Mouse (Mus musculus): ENCODE measurements around the gene Sox14. TPM values are rescaled to one million over a fixed set of nuclear protein-coding genes. Genes with fewer than 3 reads are reported as not detected.

The Sox14 gene
- polyA plus RNA-seq (2014; fragmentation: Illumina TruSeq; extraction: RNeasy Lipid Tissue Mini Kit (QIAGEN cat#74804); ENCODE audit: low read depth, low replicate concordance), result not detected

DNA sequence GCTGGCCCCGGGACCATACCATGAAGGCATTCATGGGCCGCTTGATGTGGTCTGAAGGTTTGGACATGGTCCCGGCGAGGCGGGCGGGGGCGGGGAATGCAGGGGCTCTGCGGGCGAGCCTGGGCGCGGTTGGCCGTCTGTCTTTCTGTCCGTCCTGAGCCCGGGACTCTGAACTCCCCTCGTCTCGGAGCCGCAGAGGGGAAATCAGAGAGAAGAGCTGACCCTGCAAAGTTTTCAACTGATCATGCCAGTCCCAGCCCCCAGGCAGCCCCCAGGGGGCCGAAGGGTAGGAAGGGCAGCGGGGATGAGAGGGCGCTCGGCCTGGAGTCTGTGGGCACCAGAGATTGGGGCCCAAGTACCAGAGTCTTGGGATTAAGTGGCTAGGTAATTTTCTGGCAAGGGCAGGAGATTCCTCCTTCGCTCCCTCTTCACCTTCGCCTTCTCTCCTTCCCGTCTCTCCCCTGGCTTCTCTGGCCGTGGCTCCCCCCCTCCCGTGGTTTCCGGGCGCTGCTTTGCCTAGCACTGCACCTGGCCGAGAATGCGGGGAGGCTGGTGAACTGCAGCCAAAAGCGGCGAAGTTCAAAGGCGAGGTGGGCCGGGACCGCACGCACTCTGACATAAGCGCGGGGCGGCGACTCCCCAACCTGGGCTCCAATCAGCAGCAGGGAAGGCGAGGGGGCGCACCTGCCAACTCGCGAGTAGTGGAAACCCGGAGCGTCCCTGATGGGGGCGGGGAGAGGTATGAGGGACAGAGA, at the start of gene Sox14:
Sox14 (minus strand) TSS at position 553 of the 755 bp plus-strand sequence.

Other genes starting within 250 kb of the Sox14 start
- 3.4 TPM for gene Dzip1l, start 246.7 kb downstream of the Sox14 start, polyA plus RNA-seq (2014; fragmentation: Illumina TruSeq; extraction: RNeasy Lipid Tissue Mini Kit (QIAGEN cat#74804); ENCODE audit: low read depth, low replicate concordance)
- not detected for gene Cldn18, start 158.9 kb downstream of the Sox14 start, polyA plus RNA-seq (2014; fragmentation: Illumina TruSeq; extraction: RNeasy Lipid Tissue Mini Kit (QIAGEN cat#74804); ENCODE audit: low read depth, low replicate concordance)

Data from heart, adult 10 weeks (tissue).